7 mouse cellular contexts compared by ENCODE assay signal in genomic region chr6:127453407-127454343, GRCm38 (mm10). TPM values are rescaled to one million over a fixed set of nuclear protein-coding genes. Genes with fewer than 3 reads are reported as not detected.
A peak's percentile ranks its signal among the peaks of the same experiment; 100 is the strongest.
DNase-seq lines count a peak whose midpoint lies in the region; ATAC-seq lines count a peak whose summit lies in the region.

No protein-coding gene starts in this region.

- H3K9ac ChIP-seq in intestine, embryonic 16.5 days (ENCODE audit: low read depth, low read length): peak overlapping the region; percentile 81
- H3K9ac ChIP-seq in midbrain, embryonic 11.5 days (ENCODE audit: low read length): peak overlapping the region; percentile 84

- under 1% methylated on average over 57 of the region's 70 CpGs for WGBS in intestine, embryonic 16.5 days
- WGBS in midbrain, embryonic 11.5 days: under 1% methylated on average over 70 of the region's 70 CpGs

- peak overlapping the region; percentile 73 for H3K4me2 ChIP-seq in intestine, embryonic 16.5 days (ENCODE audit: low read depth, low read length)
- peak overlapping the region; percentile 62 for H3K4me2 ChIP-seq in midbrain, embryonic 11.5 days

- H3K36me3 ChIP-seq in intestine, embryonic 16.5 days (ENCODE audit: control insufficient read depth, insufficient read depth, low read length): no peaks in the 10 kb centered on the region
- no peaks in the 10 kb centered on the region for H3K36me3 ChIP-seq in midbrain, embryonic 11.5 days (ENCODE audit: control insufficient read depth, insufficient read depth, low read length)

- H3K9me3 ChIP-seq in intestine, embryonic 16.5 days (ENCODE audit: control insufficient read depth, low read length): no peaks in the 10 kb centered on the region
- H3K9me3 ChIP-seq in midbrain, embryonic 11.5 days (ENCODE audit: control insufficient read depth, low read length): no peaks in the 10 kb centered on the region

- peak; percentile 97 for DNase-seq in adrenal gland, adult 2 months
- peak; percentile 82 for DNase-seq in embryo, embryonic 11.5 days (ENCODE audit: low read depth, low spot score)
- DNase-seq in gastrocnemius, postnatal 36 days: peak; percentile 86 to 93
- DNase-seq in left cerebral cortex, postnatal 36 days (ENCODE audit: low spot score in 2 of 2): peak; percentile 93 to 94
- peak; percentile 98 for DNase-seq in midbrain, embryonic 11.5 days (ENCODE audit: low spot score, missing footprints)
- DNase-seq in skeletal muscle tissue, adult 2 months (ENCODE audit: low read depth, low spot score): peak; percentile 83

- no peaks in the 10 kb centered on the region for H3K27me3 ChIP-seq in intestine, embryonic 16.5 days (replicated peaks; ENCODE audit: control insufficient read depth, insufficient read depth, low read length)
- no peaks in the 10 kb centered on the region for H3K27me3 ChIP-seq in midbrain, embryonic 11.5 days (ENCODE audit: control insufficient read depth, insufficient read depth, low read length)

- peak overlapping the region; percentile 67 for H3K4me3 ChIP-seq in intestine, embryonic 16.5 days (ENCODE audit: low read length)
- H3K4me3 ChIP-seq in midbrain, embryonic 11.5 days (ENCODE audit: low read depth, low read length): peak overlapping the region; percentile 72

- intact Hi-C loops in gastrocnemius, postnatal 36 days (cut with DNase I): loop anchor here (10.0 kb wide), 1 partner anchor 509 kb away; no protein-coding TSS in a partner anchor
- intact Hi-C loops in left cerebral cortex, postnatal 36 days (cut with DNase I): no loop called here

- H3K4me1 ChIP-seq in intestine, embryonic 16.5 days (ENCODE audit: control insufficient read depth, insufficient read depth, low read length): no peaks in the 10 kb centered on the region
- peaks cover 24% of the 10 kb centered on the region for H3K4me1 ChIP-seq in midbrain, embryonic 11.5 days (ENCODE audit: control insufficient read depth, insufficient read depth, low read length)

- peak; percentile 99 for ATAC-seq in intestine, embryonic 16.5 days
- ATAC-seq in midbrain, embryonic 11.5 days (ENCODE audit: low FRiP score): peak; percentile 90

- H3K27ac ChIP-seq in intestine, embryonic 16.5 days (ENCODE audit: low read length): peak overlapping the region; percentile 77
- peak overlapping the region; percentile 94 for H3K27ac ChIP-seq in midbrain, embryonic 11.5 days (ENCODE audit: low read depth, low read length)

RNA-seq across cellular contexts. Expression of gene Parp11, which starts 7.0 kb away (rescaled TPM):
- 10 to 100 TPM; 18.0 to 22.4 TPM for total RNA-seq in adrenal gland, adult 2 months (2021)
- polyA plus RNA-seq in adrenal gland, adult 2 months (2012; rRNA removed): 4.2 and 4.5 TPM in 2 replicates
- 1 to 10 TPM; 4.2 to 4.8 TPM for total RNA-seq in gastrocnemius, postnatal 36 days (2021)
- polyA plus RNA-seq in intestine, embryonic 16.5 days (2015; fragmentation: Nextera tagmentation; extraction: Ambion mirVana): 17.3 and 17.8 TPM in 2 replicates
- total RNA-seq in left cerebral cortex, postnatal 36 days (2021): 10 to 100 TPM; 33.4 to 41.0 TPM
- 62.1 and 64.9 TPM in 2 replicates for polyA plus RNA-seq in midbrain, embryonic 11.5 days (2014; fragmentation: Nextera tagmentation; extraction: Ambion mirVana)

Comparison
In these comparisons a context has a peak if more than half of its experiments do, and no peak if none do; other contexts are left out.
1. Peak in every context shown above with its lines: DNase-seq, ATAC-seq, H3K4me3 ChIP-seq and H3K27ac ChIP-seq.